Mouse (Mus musculus) heart, embryonic 11.5 days (tissue): ENCODE results near the gene Eya3. TPM values are rescaled to one million over a fixed set of nuclear protein-coding genes. Genes with fewer than 3 reads are reported as not detected.
"Not testable (repeated sequence)": the region's sequence is repeated elsewhere in the genome, so short reads cannot be mapped to it uniquely, and the experiment has no call there.

Experiments used
- ATAC-seq: fragments of 200-750 bp; cut with Nextera tagmentation; replicated peaks from 2 replicates; pipeline ENCODE4 v1.8.0; 2017; ENCODE audit warnings: moderate library complexity; ENCODE audit not compliant: insufficient number of reproducible peaks, low FRiP score, low TSS enrichment
- H3K27ac ChIP-seq: fragments of 300-500 bp; sonication (generic); 2 replicates; pipeline ENCODE4 v1.5.1; 2014; ENCODE audit warnings: mild to moderate bottlenecking, low read depth, low read length
- H3K27me3 ChIP-seq: fragments of 300-500 bp; sonication (generic); 2 replicates; pipeline ENCODE4 v1.6.1; 2014; ENCODE audit warnings: mild to moderate bottlenecking, low read length, mixed read lengths; ENCODE audit not compliant: control insufficient read depth, insufficient read depth
- H3K36me3 ChIP-seq: fragments of 300-500 bp; sonication (generic); 2 replicates; pipeline ENCODE4 v1.6.1; 2014; ENCODE audit warnings: mild to moderate bottlenecking, low read length, moderate library complexity, mixed read lengths; ENCODE audit not compliant: control insufficient read depth, insufficient read depth
- H3K4me1 ChIP-seq: fragments of 300-500 bp; sonication (generic); 2 replicates; pipeline ENCODE4 v1.6.1; 2014; ENCODE audit warnings: low read length; ENCODE audit not compliant: control insufficient read depth, insufficient read depth
- H3K4me2 ChIP-seq: fragments of 300-500 bp; sonication (generic); 2 replicates; pipeline ENCODE4 v1.6.1; 2014; ENCODE audit warnings: mild to moderate bottlenecking, moderate library complexity
- H3K4me3 ChIP-seq: fragments of 300-500 bp; sonication (generic); 2 replicates; pipeline ENCODE4 v1.5.1; 2014; ENCODE audit warnings: low read depth, low read length
- H3K9ac ChIP-seq: fragments of 300-500 bp; sonication (generic); 2 replicates; pipeline ENCODE4 v1.6.1; 2014; ENCODE audit warnings: mild to moderate bottlenecking, low read depth, low read length, moderate library complexity
- H3K9me3 ChIP-seq: fragments of 300-500 bp; sonication (generic); replicated peaks from 2 replicates; pipeline ENCODE4 v1.6.1; 2016; ENCODE audit warnings: low read length; ENCODE audit not compliant: control insufficient read depth
- WGBS: fragments of 180-500 bp; shearing (Covaris S2); extraction: QIAGEN DNeasy Blood & Tissue Kit; methylation state at CpG from one replicate; pipeline ENCODE4 v1.1.7; 2014; ENCODE audit not compliant: insufficient replicate concordance; 5-methylcytosine and 5-hydroxymethylcytosine counted together
- polyA plus RNA-seq: library from polyadenylated mRNA; unstranded; fragments of >200 nt; fragmentation: Nextera tagmentation; extraction: Ambion mirVana; gene quantifications from 2 replicates; pipeline ENCODE4 v1.2.1, GENCODE M21; 2014

Gene Eya3
- polyA plus RNA-seq, 1 experiment from 2014 or later = 24.4 TPM

DNA sequence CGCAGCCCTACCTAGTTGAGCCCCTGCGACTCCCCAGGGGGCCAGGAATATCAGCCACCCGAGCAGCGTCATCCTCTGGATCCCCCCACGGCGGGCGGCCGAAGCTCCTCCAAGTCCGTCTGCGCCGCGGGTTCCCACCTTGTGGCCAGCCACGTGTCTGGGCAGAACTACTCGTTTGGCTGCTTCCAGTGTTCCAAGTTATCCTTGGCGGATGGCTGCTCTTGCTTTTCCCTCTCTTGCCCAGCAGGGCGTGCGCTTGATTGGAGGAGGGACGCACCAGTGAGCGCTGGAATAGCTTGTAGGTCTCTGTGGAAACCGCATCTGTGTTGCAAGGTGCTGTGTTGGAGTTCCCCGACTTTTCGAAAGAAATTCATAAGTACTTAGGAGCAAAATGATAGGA lies 118.2 kb downstream of the Eya3 start, which contains the start of gene Smpdl3b:
TSS of gene Smpdl3b (minus strand) at position 279 of the 400 bp plus-strand sequence.
- WGBS = 2% methylated on average over 22 of the region's 22 CpGs
- Histone ChIP-seq H3K27me3 (peaks cover 4% of the 10 kb centered on the region; the same call in 1 of the 2 replicates), H3K4me3 (peak within 1 kb of the TSS; percentile 46), H3K4me1 (no peaks in the 10 kb centered on the region), H3K9ac (peak within 1 kb of the TSS; percentile 71; the same call in 1 of the 2 replicates), H3K36me3 (no peaks in the 10 kb centered on the region), H3K27ac (no peak within 1 kb of the TSS), H3K9me3 (no peaks in the 10 kb centered on the region), H3K4me2 (peak within 1 kb of the TSS; percentile 86)
- ATAC-seq = peak; percentile 57; the same call in 1 of the 2 replicates

GRCm38 (mm10) chr4:132757633-132758351 lies 119.0 kb downstream of the Eya3 start:
- H3K4me3 ChIP-seq = no peak overlapping the region
- no peak overlapping the region for H3K9ac ChIP-seq
- H3K27me3 ChIP-seq = peaks cover 4% of the 10 kb centered on the region; the same call in 1 of the 2 replicates
- no peaks in the 10 kb centered on the region for H3K4me1 ChIP-seq
- no peaks in the 10 kb centered on the region for H3K36me3 ChIP-seq
- no peaks in the 10 kb centered on the region for H3K9me3 ChIP-seq
- ATAC-seq = no peak
- 69% methylated on average over 7 of the region's 7 CpGs for WGBS
- no peak overlapping the region for H3K4me2 ChIP-seq
- no peak overlapping the region for H3K27ac ChIP-seq

GRCm38 (mm10) chr4:132760296-132760695 lies 121.5 kb downstream of the Eya3 start:
- H3K4me3 ChIP-seq = no peak overlapping the region
- ATAC-seq = no peak
- peaks cover 4% of the 10 kb centered on the region; the same call in 1 of the 2 replicates for H3K27me3 ChIP-seq
- H3K27ac ChIP-seq = no peak overlapping the region
- no peak overlapping the region for H3K9ac ChIP-seq
- H3K9me3 ChIP-seq = no peaks in the 10 kb centered on the region
- no peaks in the 10 kb centered on the region for H3K4me1 ChIP-seq
- WGBS = 52% methylated on average over 3 of the region's 3 CpGs
- no peak overlapping the region for H3K4me2 ChIP-seq
- no peaks in the 10 kb centered on the region for H3K36me3 ChIP-seq

- WGBS = 69% methylated on average over 6 of the region's 6 CpGs
- no peak overlapping the region for H3K4me3 ChIP-seq
- no peaks in the 10 kb centered on the region for H3K9me3 ChIP-seq
Measured at GRCm38 (mm10) chr4:132762602-132763001, 123.8 kb downstream of the Eya3 start.

DNA sequence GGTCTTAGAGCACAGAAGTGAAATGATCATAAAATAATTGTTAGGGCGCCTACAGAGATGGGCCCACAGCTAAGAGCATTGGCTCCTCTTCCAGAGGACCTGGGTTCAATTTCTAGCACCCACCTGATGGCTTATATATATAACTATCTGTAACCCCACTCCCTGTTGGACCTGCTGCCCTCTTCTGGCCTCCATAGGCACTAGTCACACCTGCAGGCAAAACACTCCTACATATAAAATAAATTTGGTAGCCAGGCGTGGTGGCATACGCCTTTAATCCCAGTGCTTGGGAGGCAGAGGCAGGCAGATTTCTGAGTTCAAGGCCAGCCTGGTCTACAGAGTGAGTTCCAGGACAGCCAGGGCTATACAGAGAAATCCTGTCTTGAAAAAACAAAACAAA lies 124.3 kb downstream of the Eya3 start:
- H3K4me1 ChIP-seq, H3K4me3 ChIP-seq, H3K9ac ChIP-seq, H3K9me3 ChIP-seq, H3K36me3 ChIP-seq, H3K27ac ChIP-seq, H3K4me2 ChIP-seq, H3K27me3 ChIP-seq, ATAC-seq: not testable (repeated sequence)
- WGBS = 69% methylated on average over 3 of the region's 3 CpGs

More at GRCm38 (mm10) chr4:132762602-132763001, 123.8 kb downstream of the Eya3 start:
- ATAC-seq = no peak
- Histone ChIP-seq H3K36me3 (no peaks in the 10 kb centered on the region), H3K4me1 (no peaks in the 10 kb centered on the region), H3K4me2 (no peak overlapping the region), H3K9ac (no peak overlapping the region), H3K27ac (no peak overlapping the region), H3K27me3 (peaks cover 4% of the 10 kb centered on the region; the same call in 1 of the 2 replicates)

DNA sequence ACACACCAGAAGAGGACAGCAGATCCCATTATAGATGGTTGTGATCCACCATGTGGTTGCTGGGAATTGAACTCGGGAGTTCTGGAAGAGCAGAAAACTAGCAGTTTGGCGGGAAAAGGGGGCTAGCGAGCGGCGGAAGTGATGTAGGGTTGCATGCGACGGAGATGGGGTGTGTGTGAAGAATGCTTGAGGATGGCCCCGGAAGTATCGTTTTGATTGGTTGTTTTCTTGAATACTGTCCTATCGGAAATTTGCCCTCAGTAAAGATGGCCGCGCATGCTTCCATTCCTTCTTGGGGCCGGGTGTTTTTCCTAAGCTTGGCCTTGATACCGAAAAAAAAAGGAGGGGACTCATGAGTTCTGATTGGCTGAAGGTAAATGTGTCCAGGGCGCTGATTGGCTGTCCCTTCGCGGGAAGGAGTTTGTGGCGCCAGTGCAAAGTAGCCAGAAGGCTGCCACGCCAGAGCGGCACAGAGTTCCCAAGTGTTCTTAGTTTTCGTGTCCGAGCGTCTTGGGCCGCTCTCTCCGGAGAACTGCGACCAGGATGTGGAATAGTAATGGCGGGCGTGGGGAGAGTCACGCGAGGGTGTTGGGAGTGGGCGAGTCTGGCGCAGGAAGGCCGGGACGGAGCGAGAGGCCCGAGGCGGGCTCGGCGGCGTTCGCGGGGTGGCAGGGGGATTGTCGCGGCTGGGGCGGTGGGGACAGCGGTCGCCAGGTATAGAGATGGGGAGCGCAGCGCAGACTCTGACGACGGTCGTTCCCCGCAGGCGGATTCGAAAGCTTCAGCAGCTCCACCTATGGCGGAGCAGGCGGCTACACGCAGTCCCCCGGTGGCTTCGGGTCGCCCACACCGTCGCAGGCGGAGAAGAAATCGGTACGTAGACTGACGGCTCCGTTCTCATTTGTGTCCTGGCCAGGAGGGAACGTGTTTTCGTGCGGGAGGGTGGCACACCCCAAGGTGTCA lies 129.4 kb downstream of the Eya3 start, which contains the start of gene Rpa2:
TSS of gene Rpa2 (plus strand) at position 419 of the 963 bp plus-strand sequence.
- Histone ChIP-seq H3K4me2 (peak within 1 kb of the TSS; percentile 86), H3K4me1 (0 out of 2 replicates have a peak, but pooled peaks cover 4% of the 10 kb centered on the region), H3K4me3 (peak within 1 kb of the TSS; percentile 93), H3K9me3 (no peaks in the 10 kb centered on the region), H3K36me3 (peaks cover 15% of the 10 kb centered on the region), H3K9ac (peak within 1 kb of the TSS; percentile 91), H3K27ac (peak within 1 kb of the TSS; percentile 71), H3K27me3 (no peaks in the 10 kb centered on the region)
- ATAC-seq = peak; percentile 93
- WGBS = under 1% methylated on average over 70 of the region's 71 CpGs

DNA sequence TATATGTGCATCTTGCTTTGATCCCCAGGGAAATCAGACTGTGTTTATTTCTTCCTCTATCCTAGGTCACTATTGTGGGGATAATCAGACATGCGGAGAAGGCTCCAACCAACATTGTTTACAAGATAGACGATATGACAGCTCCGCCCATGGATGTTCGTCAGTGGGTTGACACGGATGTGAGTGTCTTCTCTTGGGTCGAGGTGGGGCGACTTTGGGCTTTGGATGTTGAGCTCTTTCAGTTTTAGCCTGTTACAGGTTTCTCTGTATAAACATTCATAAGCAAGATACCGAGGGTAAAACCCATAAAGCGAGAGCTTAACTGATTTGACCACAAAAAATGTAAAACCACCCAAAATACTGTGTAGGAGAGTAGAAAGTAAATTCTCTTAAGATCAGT lies 133.0 kb downstream of the Eya3 start:
- Histone ChIP-seq H3K4me3 (no peak overlapping the region), H3K4me1 (0 out of 2 replicates have a peak, but pooled peaks cover 4% of the 10 kb centered on the region), H3K4me2 (no peak overlapping the region), H3K27ac (no peak overlapping the region), H3K36me3 (peaks cover 49% of the 10 kb centered on the region), H3K9ac (no peak overlapping the region), H3K9me3 (no peaks in the 10 kb centered on the region), H3K27me3 (no peaks in the 10 kb centered on the region)
- ATAC-seq = no peak
- WGBS = 89% methylated on average over 9 of the region's 9 CpGs
